Mouse (Mus musculus) heart, adult 2 months (tissue): ENCODE measurements around the gene Itpr1.

Source experiments
- CTCF ChIP-seq: fragments of 200-600 bp; IDR thresholded peaks from 2 replicates; pipeline ENCODE4 v1.8.1; 2022; ENCODE audit warnings: antibody characterized with exemption, mild to moderate bottlenecking, moderate library complexity
- POLR2A ChIP-seq: fragments of 200-500 bp; IDR thresholded peaks from 2 replicates; pipeline ENCODE4 v1.6.1; 2011; ENCODE audit warnings: mild to moderate bottlenecking, low read depth, low read length, control low read depth; ENCODE audit not compliant: insufficient read depth

DNA sequence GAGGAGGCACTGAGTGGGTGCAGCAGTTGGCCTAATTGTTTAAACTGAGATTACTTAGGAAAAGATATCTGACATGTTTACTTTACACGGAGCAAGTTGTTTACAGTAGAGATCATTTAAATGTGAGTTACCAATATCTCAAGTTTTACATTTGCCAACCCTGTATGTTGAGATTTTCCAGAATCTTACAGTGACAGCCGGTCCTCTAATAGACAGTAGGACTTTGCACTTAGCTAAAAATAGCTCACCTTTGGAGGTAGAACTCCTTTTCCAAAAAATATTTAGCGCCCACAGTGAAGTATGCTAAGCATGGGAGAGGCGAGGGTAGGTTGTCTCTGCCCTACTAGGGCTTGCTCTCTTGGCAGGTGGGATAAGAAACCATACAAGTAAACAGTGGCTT is 69.2 kb downstream of the Itpr1 start:
- TF ChIP-seq CTCF (no peak), POLR2A (no peak)
